Mouse (Mus musculus) neural tube, embryonic 15.5 days (tissue): Measurements from ENCODE around the gene Antxr1. TPM values are rescaled to one million over a fixed set of nuclear protein-coding genes. Genes with fewer than 3 reads are reported as not detected.

Source experiments
- ATAC-seq: fragments of 200-750 bp; cut with Nextera tagmentation; 2 replicates; pipeline ENCODE4 v1.8.0; 2017; ENCODE audit warnings: mild to moderate bottlenecking, moderate TSS enrichment, moderate library complexity; ENCODE audit not compliant: low FRiP score
- H3K27ac ChIP-seq: fragments of 300-500 bp; sonication (generic); replicated peaks from 2 replicates; pipeline ENCODE4 v1.5.1; 2015; ENCODE audit warnings: mild to moderate bottlenecking, inconsistent platforms
- H3K27me3 ChIP-seq: fragments of 300-500 bp; sonication (generic); replicated peaks from 2 replicates; pipeline ENCODE4 v1.6.1; 2015; ENCODE audit warnings: inconsistent platforms
- H3K36me3 ChIP-seq: fragments of 300-500 bp; sonication (generic); 2 replicates; pipeline ENCODE4 v1.6.1; 2015; ENCODE audit warnings: inconsistent platforms
- H3K4me1 ChIP-seq: fragments of 300-500 bp; sonication (generic); 2 replicates; pipeline ENCODE4 v1.6.1; 2015; ENCODE audit warnings: inconsistent platforms
- H3K4me2 ChIP-seq: fragments of 300-500 bp; sonication (generic); 2 replicates; pipeline ENCODE4 v1.6.1; 2015; ENCODE audit warnings: inconsistent platforms, mild to moderate bottlenecking, moderate library complexity
- H3K4me3 ChIP-seq: fragments of 300-500 bp; sonication (generic); replicated peaks from 2 replicates; pipeline ENCODE4 v1.5.1; 2015; ENCODE audit warnings: mild to moderate bottlenecking, inconsistent platforms
- H3K9ac ChIP-seq: fragments of 300-500 bp; sonication (generic); replicated peaks from 2 replicates; pipeline ENCODE4 v1.6.1; 2015; ENCODE audit warnings: mild to moderate bottlenecking, inconsistent platforms
- H3K9me3 ChIP-seq: fragments of 300-500 bp; sonication (generic); replicated peaks from 2 replicates; pipeline ENCODE4 v1.6.1; 2016; ENCODE audit warnings: inconsistent platforms
- WGBS: fragments of 180-500 bp; shearing (Covaris S2); methylation state at CpG from one replicate; pipeline ENCODE4 v1.1.7; 2015; ENCODE audit warnings: mixed read lengths; 5-methylcytosine and 5-hydroxymethylcytosine counted together
- polyA plus RNA-seq: library from polyadenylated mRNA; unstranded; fragments of >200 nt; fragmentation: Nextera tagmentation; extraction: Ambion mirVana; gene quantifications from 2 replicates; pipeline ENCODE4 v1.2.1, GENCODE M21; 2015

The Antxr1 gene
- polyA plus RNA-seq, 1 experiment from 2014 or later: 6.7 TPM

DNA sequence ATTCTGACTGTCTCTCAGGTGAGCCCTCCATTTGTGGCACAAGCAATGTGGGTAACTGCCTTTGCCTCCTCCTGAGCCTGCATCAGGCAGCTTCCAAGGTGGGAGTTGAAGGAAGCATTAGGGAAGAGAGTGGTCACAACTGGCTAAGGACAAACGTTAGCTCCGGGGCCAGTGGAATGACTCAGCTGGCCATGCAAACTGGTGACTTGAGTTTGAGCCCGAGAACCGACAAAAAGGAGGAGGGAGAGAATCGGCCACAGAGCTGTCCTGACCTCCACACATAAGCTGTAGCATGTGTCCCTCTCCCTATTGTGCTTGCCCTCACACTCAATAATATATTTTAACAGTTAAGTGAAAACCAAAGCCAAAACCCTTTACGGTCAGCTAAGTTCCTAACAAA lies 152.9 kb downstream of the Antxr1 start:
- Histone ChIP-seq H3K27me3 (no peaks in the 10 kb centered on the region), H3K9ac (no peak overlapping the region), H3K4me3 (no peak overlapping the region), H3K36me3 (no peaks in the 10 kb centered on the region; the same call in 1 of the 2 replicates), H3K9me3 (no peaks in the 10 kb centered on the region), H3K4me2 (no peak overlapping the region), H3K27ac (peak overlapping the region; percentile 65), H3K4me1 (peaks cover 25% of the 10 kb centered on the region)
- 80% methylated on average over 6 of the region's 6 CpGs for WGBS
- ATAC-seq: no peak

DNA sequence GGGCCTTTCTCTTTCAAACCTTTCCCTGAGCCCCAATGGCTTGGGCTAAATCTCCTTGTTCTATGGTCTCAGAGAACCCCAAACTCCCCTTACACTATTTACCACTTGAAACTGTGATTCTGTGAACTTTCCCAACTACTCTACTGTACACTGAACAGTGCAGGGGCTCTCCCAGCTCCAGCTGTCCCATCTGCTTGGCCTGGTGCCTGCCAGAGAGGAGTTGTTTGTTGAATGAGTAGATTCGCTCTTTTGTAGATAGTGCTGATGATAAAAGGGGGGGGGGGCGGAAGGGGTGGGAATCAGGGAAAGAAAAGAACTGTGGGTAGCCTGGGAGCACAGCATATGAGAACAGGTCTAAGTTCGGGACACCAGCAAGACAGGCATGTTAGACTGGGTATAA lies 164.2 kb downstream of the Antxr1 start:
- Histone ChIP-seq H3K36me3 (no peaks in the 10 kb centered on the region), H3K27ac (no peak overlapping the region), H3K4me1 (peaks cover 7% of the 10 kb centered on the region), H3K4me3 (no peak overlapping the region), H3K4me2 (no peak overlapping the region), H3K27me3 (no peaks in the 10 kb centered on the region), H3K9me3 (no peaks in the 10 kb centered on the region), H3K9ac (no peak overlapping the region)
- WGBS: 86% methylated on average over 3 of the region's 3 CpGs
- no peak for ATAC-seq

DNA sequence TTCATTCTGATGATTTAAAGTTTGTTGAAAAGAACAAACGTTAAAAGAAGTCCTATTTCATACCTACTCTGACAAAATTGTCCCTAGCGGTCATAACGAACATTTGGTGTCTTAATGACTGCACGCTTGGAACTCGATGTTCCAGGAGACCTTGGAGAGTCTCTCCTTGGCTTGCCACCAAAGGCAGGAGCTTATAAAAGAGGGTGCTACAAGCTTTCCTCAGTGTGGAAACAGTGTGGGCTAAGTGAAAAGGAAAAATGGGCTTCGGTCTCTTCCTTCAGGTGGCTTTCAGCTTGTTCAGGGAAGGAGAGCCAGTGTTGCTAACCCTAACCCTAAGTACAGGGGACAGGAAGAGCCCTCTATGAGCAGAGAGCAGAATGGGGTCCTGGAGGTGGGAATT lies 164.7 kb downstream of the Antxr1 start:
- no peak for ATAC-seq
- H3K36me3 ChIP-seq: no peaks in the 10 kb centered on the region
- H3K27me3 ChIP-seq: no peaks in the 10 kb centered on the region
- no peak overlapping the region for H3K4me3 ChIP-seq
- no peak overlapping the region for H3K4me2 ChIP-seq
- no peak overlapping the region for H3K9ac ChIP-seq
- WGBS: 88% methylated on average over 6 of the region's 6 CpGs
- H3K27ac ChIP-seq: no peak overlapping the region
- H3K4me1 ChIP-seq: peaks cover 13% of the 10 kb centered on the region
- no peaks in the 10 kb centered on the region for H3K9me3 ChIP-seq

DNA sequence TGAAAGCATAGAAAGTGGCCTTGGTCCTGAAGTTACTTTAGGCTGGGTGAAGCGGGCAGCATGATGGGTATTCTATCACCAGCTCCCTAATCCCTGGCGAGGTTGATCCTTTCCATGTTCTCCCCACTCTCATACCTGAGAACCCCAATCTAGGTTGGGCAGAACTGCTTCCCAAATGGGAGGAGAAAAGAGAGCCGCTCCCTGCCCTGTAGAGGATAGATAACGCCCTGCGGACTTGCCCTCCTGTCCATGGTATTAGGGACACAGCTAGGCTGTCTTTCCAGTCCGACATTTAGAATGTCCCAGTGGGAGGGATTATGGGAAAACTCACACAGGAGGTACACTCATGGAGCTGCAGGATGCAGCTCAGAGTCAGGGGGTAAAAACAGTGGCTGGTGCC lies 165.3 kb downstream of the Antxr1 start:
- no peak for ATAC-seq
- H3K4me3 ChIP-seq: no peak overlapping the region
- H3K4me1 ChIP-seq: peaks cover 19% of the 10 kb centered on the region
- WGBS: 89% methylated on average over 6 of the region's 6 CpGs
- no peak overlapping the region for H3K4me2 ChIP-seq
- no peak overlapping the region for H3K9ac ChIP-seq
- no peaks in the 10 kb centered on the region for H3K9me3 ChIP-seq
- H3K27me3 ChIP-seq: no peaks in the 10 kb centered on the region
- no peaks in the 10 kb centered on the region for H3K36me3 ChIP-seq
- no peak overlapping the region for H3K27ac ChIP-seq

DNA sequence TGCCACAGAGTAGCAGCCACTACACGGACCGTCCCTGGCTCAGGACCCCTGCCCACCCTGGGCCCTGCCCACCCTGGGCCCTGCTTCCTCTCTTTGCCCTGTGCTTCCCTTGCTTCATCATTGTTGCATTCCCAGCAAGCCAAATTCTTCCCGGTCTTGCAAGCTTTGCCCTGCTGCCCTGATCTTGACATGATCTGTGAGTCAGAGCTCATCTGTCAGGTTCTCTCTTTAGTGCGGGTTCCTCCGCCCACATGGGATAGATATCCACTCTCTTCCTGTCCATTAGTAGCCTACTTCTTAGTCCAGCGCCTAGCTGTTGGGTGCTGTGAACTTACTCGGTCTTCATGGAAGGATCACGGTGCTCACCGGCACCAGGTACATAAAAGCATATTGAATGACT lies 167.6 kb downstream of the Antxr1 start:
- Histone ChIP-seq H3K27me3 (no peaks in the 10 kb centered on the region), H3K4me1 (peaks cover 21% of the 10 kb centered on the region), H3K9ac (no peak overlapping the region), H3K4me2 (no peak overlapping the region), H3K4me3 (no peak overlapping the region), H3K36me3 (no peaks in the 10 kb centered on the region), H3K9me3 (no peaks in the 10 kb centered on the region), H3K27ac (no peak overlapping the region)
- ATAC-seq: no peak
- WGBS: 95% methylated on average over 9 of the region's 9 CpGs

DNA sequence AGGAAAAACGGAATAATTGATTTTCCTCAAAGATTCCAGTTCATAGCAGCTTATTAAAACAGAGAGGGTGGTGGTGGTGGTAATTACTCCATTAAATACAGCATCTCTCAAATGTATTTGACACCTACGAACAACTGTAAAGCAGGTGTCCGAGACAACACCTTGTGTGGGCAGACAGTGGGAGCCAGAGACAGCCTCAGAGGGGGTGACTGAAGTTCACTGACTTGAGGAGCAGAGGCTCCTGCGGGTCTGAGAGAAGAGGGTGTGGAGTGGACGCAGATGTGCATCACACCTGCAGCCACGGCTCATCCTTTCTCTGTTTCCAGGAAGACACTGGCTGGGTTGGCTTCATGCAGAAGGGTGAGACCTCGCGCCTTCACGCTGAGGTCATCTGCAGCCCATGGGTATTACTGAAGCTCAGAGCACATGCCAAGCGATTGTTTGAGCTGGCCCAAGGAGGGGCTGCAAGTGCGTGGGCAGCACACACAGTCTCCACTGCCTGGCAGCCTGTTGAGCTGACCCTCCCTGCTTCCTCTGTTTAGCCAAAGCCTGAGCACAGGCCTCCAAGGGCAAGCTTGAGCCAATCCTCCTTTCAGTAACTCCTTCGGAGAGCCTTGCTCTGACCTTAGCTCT lies 168.8 kb downstream of the Antxr1 start:
- ATAC-seq: no peak
- Histone ChIP-seq H3K4me1 (peaks cover 21% of the 10 kb centered on the region), H3K27me3 (no peaks in the 10 kb centered on the region), H3K9me3 (no peaks in the 10 kb centered on the region), H3K4me2 (no peak overlapping the region), H3K4me3 (no peak overlapping the region), H3K9ac (no peak overlapping the region), H3K27ac (no peak overlapping the region), H3K36me3 (no peaks in the 10 kb centered on the region)
- WGBS: 84% methylated on average over 12 of the region's 12 CpGs

DNA sequence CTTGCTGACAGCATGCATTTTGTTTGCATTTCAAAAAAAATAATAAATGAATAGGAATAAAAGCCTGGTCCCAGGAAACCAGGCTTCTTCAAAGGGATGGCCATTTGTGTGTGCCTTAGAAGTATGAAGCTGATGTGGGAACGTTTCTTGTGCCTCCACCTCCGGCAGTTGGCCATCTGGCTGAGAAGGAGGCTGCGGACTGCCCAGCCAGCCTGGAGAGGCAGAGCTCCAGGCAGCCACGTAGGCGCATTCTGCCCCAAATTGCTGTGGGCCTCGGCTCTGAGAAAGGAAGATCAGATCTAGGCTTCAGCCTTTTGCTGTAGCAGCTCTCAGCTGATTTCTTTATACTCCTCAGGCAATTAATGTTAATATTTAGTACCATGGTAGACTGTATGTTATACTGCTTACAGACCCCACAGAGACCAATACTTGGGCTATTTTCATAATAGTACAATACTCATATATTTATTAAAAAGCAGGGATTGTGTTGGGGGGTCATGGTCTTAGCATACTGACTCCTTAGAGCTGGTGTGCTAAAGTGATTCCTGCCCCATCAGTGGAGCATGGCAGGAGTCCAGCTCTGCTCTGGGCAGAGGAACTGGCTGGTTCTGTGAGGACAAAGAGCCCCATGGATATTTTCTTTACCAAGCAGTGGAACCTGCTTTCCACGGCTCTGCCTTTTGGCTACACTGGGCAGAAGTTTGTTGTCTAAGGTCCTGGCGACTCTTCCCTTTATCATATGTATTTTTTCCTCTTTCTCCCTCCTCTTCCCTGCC lies 169.9 kb downstream of the Antxr1 start:
- H3K27me3 ChIP-seq: no peaks in the 10 kb centered on the region
- no peak for ATAC-seq
- 70% methylated on average over 8 of the region's 8 CpGs for WGBS
- H3K4me2 ChIP-seq: no peak overlapping the region
- H3K36me3 ChIP-seq: no peaks in the 10 kb centered on the region
- no peak overlapping the region for H3K9ac ChIP-seq
- peaks cover 27% of the 10 kb centered on the region for H3K4me1 ChIP-seq
- H3K9me3 ChIP-seq: no peaks in the 10 kb centered on the region
- H3K4me3 ChIP-seq: no peak overlapping the region
- H3K27ac ChIP-seq: peak overlapping the region; percentile 69

DNA sequence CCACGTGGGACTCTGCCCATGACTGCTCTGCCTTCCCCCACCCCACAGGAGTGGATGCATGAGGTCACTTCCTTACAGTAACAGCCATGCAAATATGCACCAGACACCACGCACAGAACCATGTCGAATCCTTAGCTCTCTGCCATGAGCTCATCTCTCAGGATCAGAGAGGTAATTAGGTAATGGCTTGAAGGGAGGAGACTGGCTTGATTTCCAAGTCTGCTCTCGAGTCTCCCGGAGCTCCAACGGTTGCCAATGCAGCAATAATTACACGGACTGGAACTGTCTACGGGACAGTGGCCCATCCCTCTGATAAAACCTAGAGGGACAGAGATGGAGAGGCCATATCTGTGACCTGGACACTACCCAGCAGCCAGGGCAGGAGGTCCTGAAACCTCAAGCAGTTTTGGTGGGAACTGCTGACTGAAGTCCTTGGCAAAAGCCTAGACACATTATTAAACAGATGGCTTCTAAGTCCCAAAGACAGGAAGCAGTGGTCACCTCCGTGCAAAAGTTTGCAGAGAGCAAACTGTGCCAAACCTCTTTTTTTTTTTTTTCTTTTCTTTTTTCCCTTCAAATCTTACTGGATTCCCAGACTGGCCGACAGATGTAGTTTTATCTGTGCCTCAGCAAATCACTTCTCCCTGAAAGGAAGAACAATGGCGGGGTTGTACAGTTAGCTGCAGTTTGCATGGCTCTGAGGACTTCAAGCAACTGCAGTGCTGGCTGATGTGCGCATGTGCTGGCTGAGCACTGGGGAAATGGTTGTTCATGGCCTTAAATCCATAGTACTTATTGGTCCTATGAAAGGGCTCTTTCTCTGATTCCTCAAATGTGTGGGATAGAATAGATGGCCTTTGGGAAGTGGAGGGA lies 174.0 kb downstream of the Antxr1 start:
- Histone ChIP-seq H3K36me3 (no peaks in the 10 kb centered on the region), H3K27me3 (no peaks in the 10 kb centered on the region), H3K4me1 (peaks cover 25% of the 10 kb centered on the region), H3K9me3 (no peaks in the 10 kb centered on the region), H3K4me2 (no peak overlapping the region), H3K4me3 (no peak overlapping the region), H3K27ac (no peak overlapping the region; the same call in 1 of the 2 replicates), H3K9ac (no peak overlapping the region)
- WGBS: 52% methylated on average over 12 of the region's 12 CpGs
- ATAC-seq: 0 out of 2 replicates have a peak, but pooled peaks have one; percentile 32

DNA sequence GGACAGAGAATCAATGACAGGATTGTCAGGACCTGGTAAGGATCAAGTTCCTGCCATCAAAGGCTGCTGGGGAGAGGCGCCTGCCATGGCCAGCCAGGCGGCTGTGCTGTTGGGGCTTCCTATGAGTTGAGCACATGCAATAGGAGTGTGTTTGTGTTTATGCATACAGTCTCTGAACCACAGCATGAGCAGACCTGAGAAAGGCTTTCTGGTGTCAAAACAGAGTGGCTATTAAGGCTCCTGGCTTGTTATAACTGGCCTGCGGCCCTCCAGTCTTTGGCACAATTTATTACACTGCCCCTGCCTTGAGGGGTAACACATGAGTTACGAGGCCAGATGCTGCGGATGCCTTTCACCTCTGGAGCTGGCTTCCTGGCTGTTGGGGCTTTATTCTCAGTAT lies 175.4 kb downstream of the Antxr1 start:
- Histone ChIP-seq H3K36me3 (no peaks in the 10 kb centered on the region), H3K4me1 (peaks cover 11% of the 10 kb centered on the region; the same call in 1 of the 2 replicates), H3K4me3 (no peak overlapping the region), H3K9ac (no peak overlapping the region), H3K27ac (no peak overlapping the region; the same call in 1 of the 2 replicates), H3K9me3 (no peaks in the 10 kb centered on the region), H3K4me2 (no peak overlapping the region), H3K27me3 (no peaks in the 10 kb centered on the region)
- WGBS: 70% methylated on average over 5 of the region's 5 CpGs
- no peak for ATAC-seq

DNA sequence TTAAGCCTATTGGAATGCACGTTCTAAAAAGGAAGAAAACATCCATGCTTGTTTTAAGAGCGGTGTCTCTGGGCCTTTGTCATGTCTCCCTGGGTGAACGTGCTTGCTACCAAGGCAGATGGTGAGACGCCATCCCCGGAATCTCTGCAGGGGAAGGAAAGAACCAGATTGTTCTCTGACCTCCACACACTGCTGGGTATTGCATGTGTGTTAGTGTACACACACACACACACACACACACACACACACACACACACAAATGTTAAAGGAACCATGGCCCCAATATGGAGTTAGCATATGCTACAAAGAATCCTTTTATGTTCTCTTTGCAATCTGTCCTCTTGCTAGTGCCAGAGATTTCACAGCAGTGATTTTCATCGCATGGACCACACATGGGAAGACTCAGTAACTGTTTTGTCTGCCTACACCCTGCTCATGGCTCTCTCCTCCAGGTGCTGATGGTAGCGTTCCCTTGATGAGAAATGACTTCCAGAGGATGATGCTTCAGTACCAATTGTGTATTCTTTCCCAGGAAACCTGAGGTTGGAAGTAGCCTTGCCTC lies 177.5 kb downstream of the Antxr1 start:
- Histone ChIP-seq H3K4me2 (no peak overlapping the region), H3K4me3 (no peak overlapping the region), H3K9ac (no peak overlapping the region), H3K27ac (no peak overlapping the region), H3K4me1 (0 out of 2 replicates have a peak, but pooled peaks cover 10% of the 10 kb centered on the region), H3K36me3 (no peaks in the 10 kb centered on the region), H3K9me3 (no peaks in the 10 kb centered on the region), H3K27me3 (no peaks in the 10 kb centered on the region)
- ATAC-seq: no peak
- 71% methylated on average over 7 of the region's 7 CpGs for WGBS

DNA sequence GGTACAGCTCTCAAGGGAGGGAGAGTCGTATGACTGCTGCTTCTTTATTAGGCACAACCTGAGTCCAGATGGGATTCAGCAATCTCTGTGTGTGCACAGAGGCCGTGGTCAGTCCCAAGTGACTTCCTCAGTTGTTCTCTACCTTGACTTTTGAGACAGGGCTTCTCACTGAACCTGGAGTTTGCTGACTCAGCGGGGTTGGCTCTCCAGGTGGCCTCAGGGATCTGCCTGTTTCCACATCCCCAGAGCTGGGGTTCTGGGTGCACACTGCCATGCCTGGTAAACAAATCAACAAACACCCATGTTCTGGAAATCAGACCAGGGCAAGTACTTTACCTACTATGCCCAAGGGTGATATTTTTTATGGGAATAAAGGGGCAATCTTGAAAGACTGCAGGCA lies 181.8 kb downstream of the Antxr1 start:
- Histone ChIP-seq H3K27ac (no peak overlapping the region), H3K9me3 (no peaks in the 10 kb centered on the region), H3K4me2 (no peak overlapping the region), H3K27me3 (no peaks in the 10 kb centered on the region), H3K4me1 (no peaks in the 10 kb centered on the region), H3K9ac (no peak overlapping the region), H3K36me3 (no peaks in the 10 kb centered on the region), H3K4me3 (no peak overlapping the region)
- ATAC-seq: no peak
- WGBS: 92% methylated on average over 3 of the region's 3 CpGs
